Mouse (Mus musculus): ENCODE results near the gene Gabbr1. TPM values are rescaled to one million over a fixed set of nuclear protein-coding genes. Genes with fewer than 3 reads are reported as not detected.
A peak's percentile ranks its signal among the peaks of the same experiment; 100 is the strongest.

Gene Gabbr1
- polyA plus RNA-seq, 1 experiment from 2014 or later = 94.9 TPM

GRCm38 (mm10) chr17:37049570-37050310 is 4.0 kb downstream of the Gabbr1 start:
- peaks cover 45% of the 10 kb centered on the region for H3K4me1 ChIP-seq (ENCODE audit: control insufficient read depth, insufficient read depth, low read length)
- H3K27ac ChIP-seq (ENCODE audit: low read length) = peak overlapping the region; percentile 90
- no peaks in the 10 kb centered on the region for H3K9me3 ChIP-seq (replicated peaks; ENCODE audit: control insufficient read depth, low read length, poor library complexity, severe bottlenecking)
- H3K36me3 ChIP-seq (ENCODE audit: control insufficient read depth, insufficient read depth, low read length) = peaks cover 6% of the 10 kb centered on the region
- peak; percentile 4 for ATAC-seq
- no peaks in the 10 kb centered on the region for H3K27me3 ChIP-seq (ENCODE audit: control insufficient read depth, insufficient read depth, low read depth, low read length)
- WGBS = 2% methylated on average over 39 of the region's 39 CpGs
- H3K4me2 ChIP-seq (ENCODE audit: low read length) = peak overlapping the region; percentile 68
- peak overlapping the region; percentile 98 for H3K9ac ChIP-seq (ENCODE audit: low read depth, low read length)
- H3K4me3 ChIP-seq (ENCODE audit: low read depth, low read length) = peak overlapping the region; percentile 90

DNA sequence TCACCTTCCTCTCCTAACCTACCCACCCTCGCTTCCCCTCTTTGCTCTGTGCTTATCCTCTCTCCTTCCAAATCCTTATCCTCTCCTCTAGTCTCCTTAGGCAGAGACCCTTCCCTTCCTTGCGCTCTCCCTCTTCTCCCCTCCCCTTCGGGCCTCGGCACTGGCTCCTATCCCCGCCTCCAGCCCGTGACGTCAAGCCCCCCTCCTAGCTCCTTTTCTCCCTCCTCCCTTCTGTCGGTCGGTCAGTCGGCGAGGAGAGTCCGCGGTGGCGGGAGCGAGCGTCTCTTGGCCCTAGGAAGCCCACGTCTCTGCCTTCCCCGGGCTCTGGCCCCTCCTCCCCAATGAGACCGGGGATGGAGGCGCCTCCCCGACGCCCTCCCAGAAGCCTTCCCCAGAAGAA is 4.6 kb downstream of the Gabbr1 start:
- H3K4me1 ChIP-seq (ENCODE audit: control insufficient read depth, insufficient read depth, low read length) = peaks cover 45% of the 10 kb centered on the region
- WGBS = under 1% methylated on average over 22 of the region's 22 CpGs

DNA sequence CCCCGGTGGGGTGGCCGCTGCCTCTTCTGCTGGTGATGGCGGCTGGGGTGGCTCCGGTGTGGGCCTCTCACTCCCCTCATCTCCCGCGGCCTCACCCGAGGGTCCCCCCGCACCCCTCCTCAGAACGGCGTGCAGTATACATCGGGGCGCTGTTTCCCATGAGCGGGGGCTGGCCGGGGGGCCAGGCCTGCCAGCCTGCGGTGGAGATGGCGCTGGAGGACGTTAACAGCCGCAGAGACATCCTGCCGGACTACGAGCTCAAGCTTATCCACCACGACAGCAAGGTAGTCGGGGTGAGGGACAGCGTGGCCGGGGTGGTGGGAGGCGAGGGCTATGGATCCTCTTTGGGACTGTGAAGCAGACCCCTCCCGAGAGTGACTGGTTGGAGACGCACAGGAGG is 5.1 kb downstream of the Gabbr1 start:
- Histone ChIP-seq H3K9me3 (replicated peaks; ENCODE audit: control insufficient read depth, low read length, poor library complexity, severe bottlenecking) (no peaks in the 10 kb centered on the region), H3K4me2 (ENCODE audit: low read length) (peak overlapping the region; percentile 68), H3K36me3 (ENCODE audit: control insufficient read depth, insufficient read depth, low read length) (peaks cover 11% of the 10 kb centered on the region), H3K9ac (ENCODE audit: low read depth, low read length) (peak overlapping the region; percentile 98), H3K27me3 (ENCODE audit: control insufficient read depth, insufficient read depth, low read depth, low read length) (no peaks in the 10 kb centered on the region), H3K27ac (ENCODE audit: low read length) (peak overlapping the region; percentile 90), H3K4me1 (ENCODE audit: control insufficient read depth, insufficient read depth, low read length) (peaks cover 45% of the 10 kb centered on the region), H3K4me3 (ENCODE audit: low read depth, low read length) (peak overlapping the region; percentile 90)
- WGBS = 2% methylated on average over 27 of the region's 27 CpGs
- peak; percentile 16 for ATAC-seq

More for the DNA sequence above, 4.6 kb downstream of the Gabbr1 start:
- no peaks in the 10 kb centered on the region for H3K27me3 ChIP-seq (ENCODE audit: control insufficient read depth, insufficient read depth, low read depth, low read length)
- H3K9me3 ChIP-seq (replicated peaks; ENCODE audit: control insufficient read depth, low read length, poor library complexity, severe bottlenecking) = no peaks in the 10 kb centered on the region
- ATAC-seq = peak; percentile 65
- peak overlapping the region; percentile 90 for H3K4me3 ChIP-seq (ENCODE audit: low read depth, low read length)
- H3K4me2 ChIP-seq (ENCODE audit: low read length) = peak overlapping the region; percentile 68
- H3K27ac ChIP-seq (ENCODE audit: low read length) = peak overlapping the region; percentile 90
- H3K9ac ChIP-seq (ENCODE audit: low read depth, low read length) = peak overlapping the region; percentile 98
- peaks cover 10% of the 10 kb centered on the region for H3K36me3 ChIP-seq (ENCODE audit: control insufficient read depth, insufficient read depth, low read length)

DNA sequence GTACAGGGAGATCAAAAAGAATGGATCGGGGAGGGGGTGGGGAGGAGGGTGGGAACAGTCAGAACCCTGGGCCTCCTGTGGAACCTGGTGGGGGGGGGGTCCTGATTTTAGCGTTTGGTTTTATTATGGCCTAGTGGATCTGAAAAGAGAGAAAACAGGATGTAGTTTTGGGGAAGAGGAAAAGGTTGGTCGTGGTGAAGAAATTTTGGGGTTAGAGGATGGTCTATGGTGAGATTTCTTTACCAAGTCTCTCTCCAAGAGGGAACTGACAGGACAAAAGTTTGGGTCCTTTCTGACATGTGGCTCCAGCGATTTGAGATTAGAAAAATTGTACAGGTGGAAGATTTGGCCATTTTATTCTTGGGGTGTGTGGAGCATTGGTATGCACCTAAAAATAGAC is 6.0 kb downstream of the Gabbr1 start:
- Histone ChIP-seq H3K4me2 (ENCODE audit: low read length) (peak overlapping the region; percentile 68), H3K9me3 (replicated peaks; ENCODE audit: control insufficient read depth, low read length, poor library complexity, severe bottlenecking) (no peaks in the 10 kb centered on the region), H3K9ac (ENCODE audit: low read depth, low read length) (peak overlapping the region; percentile 98), H3K4me1 (ENCODE audit: control insufficient read depth, insufficient read depth, low read length) (peaks cover 47% of the 10 kb centered on the region), H3K27ac (ENCODE audit: low read length) (no peak overlapping the region), H3K27me3 (ENCODE audit: control insufficient read depth, insufficient read depth, low read depth, low read length) (no peaks in the 10 kb centered on the region), H3K4me3 (ENCODE audit: low read depth, low read length) (peak overlapping the region; percentile 90), H3K36me3 (ENCODE audit: control insufficient read depth, insufficient read depth, low read length) (peaks cover 15% of the 10 kb centered on the region)
- WGBS = 41% methylated on average over 4 of the region's 4 CpGs
- no peak for ATAC-seq

- no peaks in the 10 kb centered on the region for H3K27me3 ChIP-seq (ENCODE audit: control insufficient read depth, insufficient read depth, low read depth, low read length)
Observed at GRCm38 (mm10) chr17:37056957-37057356, 11.2 kb downstream of the Gabbr1 start.

GRCm38 (mm10) chr17:37061435-37061834 is 15.7 kb downstream of the Gabbr1 start:
- peaks cover 52% of the 10 kb centered on the region for H3K36me3 ChIP-seq (ENCODE audit: control insufficient read depth, insufficient read depth, low read length)

More at GRCm38 (mm10) chr17:37056957-37057356, 11.2 kb downstream of the Gabbr1 start:
- Histone ChIP-seq H3K4me2 (ENCODE audit: low read length) (no peak overlapping the region), H3K4me3 (ENCODE audit: low read depth, low read length) (no peak overlapping the region), H3K9ac (ENCODE audit: low read depth, low read length) (no peak overlapping the region), H3K9me3 (replicated peaks; ENCODE audit: control insufficient read depth, low read length, poor library complexity, severe bottlenecking) (no peaks in the 10 kb centered on the region), H3K4me1 (ENCODE audit: control insufficient read depth, insufficient read depth, low read length) (peaks cover 19% of the 10 kb centered on the region), H3K36me3 (ENCODE audit: control insufficient read depth, insufficient read depth, low read length) (peaks cover 36% of the 10 kb centered on the region), H3K27ac (ENCODE audit: low read length) (no peak overlapping the region)
- WGBS = 63% methylated on average over 6 of the region's 6 CpGs
- ATAC-seq = 0 out of 2 replicates have a peak, but pooled peaks have one; percentile 26

DNA sequence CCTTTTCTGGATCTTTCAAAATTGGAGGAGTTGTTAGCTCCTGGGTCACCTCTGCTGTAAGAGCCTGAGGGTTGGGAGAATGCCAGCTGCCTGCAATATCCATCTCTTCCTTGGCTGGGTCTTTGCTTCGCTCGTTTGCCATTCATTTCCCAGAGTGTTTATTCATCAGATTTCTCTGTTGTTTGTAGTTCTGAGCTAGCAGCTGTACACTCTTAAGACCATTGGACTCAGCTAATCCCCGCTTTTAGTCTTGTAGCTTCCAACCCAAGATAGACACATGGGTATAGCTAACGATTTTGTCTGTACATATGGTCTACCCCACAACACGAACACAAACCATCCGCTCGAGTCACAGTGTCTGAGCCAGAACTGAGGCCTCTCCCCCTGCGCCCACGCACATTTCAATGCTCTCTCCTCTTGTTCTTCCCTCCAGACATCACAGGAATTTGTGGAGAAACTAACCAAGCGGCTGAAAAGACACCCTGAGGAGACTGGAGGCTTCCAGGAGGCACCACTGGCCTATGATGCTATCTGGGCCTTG is 16.4 kb downstream of the Gabbr1 start:
- 68% methylated on average over 10 of the region's 10 CpGs for WGBS
- H3K9ac ChIP-seq (ENCODE audit: low read depth, low read length) = no peak overlapping the region
- H3K27me3 ChIP-seq (ENCODE audit: control insufficient read depth, insufficient read depth, low read depth, low read length) = no peaks in the 10 kb centered on the region
- ATAC-seq = no peak
- no peak overlapping the region for H3K27ac ChIP-seq (ENCODE audit: low read length)
- no peaks in the 10 kb centered on the region for H3K9me3 ChIP-seq (replicated peaks; ENCODE audit: control insufficient read depth, low read length, poor library complexity, severe bottlenecking)
- H3K4me1 ChIP-seq (ENCODE audit: control insufficient read depth, insufficient read depth, low read length) = no peaks in the 10 kb centered on the region
- no peak overlapping the region for H3K4me2 ChIP-seq (ENCODE audit: low read length)
- H3K36me3 ChIP-seq (ENCODE audit: control insufficient read depth, insufficient read depth, low read length) = peaks cover 53% of the 10 kb centered on the region
- H3K4me3 ChIP-seq (ENCODE audit: low read depth, low read length) = no peak overlapping the region

More at GRCm38 (mm10) chr17:37061435-37061834, 15.7 kb downstream of the Gabbr1 start:
- Histone ChIP-seq H3K27ac (ENCODE audit: low read length) (no peak overlapping the region), H3K4me1 (ENCODE audit: control insufficient read depth, insufficient read depth, low read length) (peaks cover 4% of the 10 kb centered on the region), H3K4me3 (ENCODE audit: low read depth, low read length) (no peak overlapping the region), H3K9me3 (replicated peaks; ENCODE audit: control insufficient read depth, low read length, poor library complexity, severe bottlenecking) (no peaks in the 10 kb centered on the region), H3K27me3 (ENCODE audit: control insufficient read depth, insufficient read depth, low read depth, low read length) (no peaks in the 10 kb centered on the region), H3K9ac (ENCODE audit: low read depth, low read length) (no peak overlapping the region), H3K4me2 (ENCODE audit: low read length) (no peak overlapping the region)
- WGBS = 52% methylated on average over 3 of the region's 3 CpGs
- ATAC-seq = no peak

DNA sequence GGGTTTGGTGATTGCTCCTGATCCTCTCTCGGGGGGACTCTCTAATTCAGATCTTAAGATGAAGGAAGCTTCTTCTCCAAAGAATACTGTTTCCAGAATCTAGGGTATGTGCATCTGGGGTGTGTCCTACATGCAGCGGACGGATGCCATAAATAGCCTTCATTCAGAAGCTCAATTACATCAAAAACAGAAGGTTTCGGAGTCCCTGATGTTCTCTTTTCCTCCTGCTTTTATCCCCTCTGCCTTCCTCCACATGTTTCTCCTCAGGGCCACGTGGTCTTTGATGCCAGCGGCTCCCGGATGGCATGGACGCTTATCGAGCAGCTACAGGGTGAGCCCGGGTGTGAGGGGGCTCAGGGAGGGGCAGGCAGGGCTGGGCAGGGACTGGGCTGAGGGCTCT is 17.3 kb downstream of the Gabbr1 start:
- WGBS = 53% methylated on average over 10 of the region's 10 CpGs

More for the DNA sequence above, 17.3 kb downstream of the Gabbr1 start:
- H3K9ac ChIP-seq (ENCODE audit: low read depth, low read length) = no peak overlapping the region
- H3K4me3 ChIP-seq (ENCODE audit: low read depth, low read length) = no peak overlapping the region
- no peaks in the 10 kb centered on the region for H3K4me1 ChIP-seq (ENCODE audit: control insufficient read depth, insufficient read depth, low read length)
- no peaks in the 10 kb centered on the region for H3K9me3 ChIP-seq (replicated peaks; ENCODE audit: control insufficient read depth, low read length, poor library complexity, severe bottlenecking)
- H3K27me3 ChIP-seq (ENCODE audit: control insufficient read depth, insufficient read depth, low read depth, low read length) = no peaks in the 10 kb centered on the region
- peaks cover 62% of the 10 kb centered on the region for H3K36me3 ChIP-seq (ENCODE audit: control insufficient read depth, insufficient read depth, low read length)
- no peak overlapping the region for H3K4me2 ChIP-seq (ENCODE audit: low read length)
- no peak for ATAC-seq
- no peak overlapping the region for H3K27ac ChIP-seq (ENCODE audit: low read length)

Measured in midbrain, embryonic 16.5 days (tissue).